Mouse (Mus musculus) stomach, embryonic 14.5 days (tissue): ENCODE results near the gene Map1lc3b. TPM values are rescaled to one million over a fixed set of nuclear protein-coding genes. Genes with fewer than 3 reads are reported as not detected.

ENCODE experiments used
- ATAC-seq: fragments of 200-750 bp; cut with Nextera tagmentation; 2 replicates; pipeline ENCODE4 v1.8.0; 2017; ENCODE audit warnings: low read depth, moderate TSS enrichment; ENCODE audit not compliant: insufficient number of reproducible peaks, insufficient read depth, low FRiP score
- H3K27ac ChIP-seq: fragments of 300-500 bp; sonication (generic); 2 replicates; pipeline ENCODE4 v1.5.1; 2014; ENCODE audit warnings: mild to moderate bottlenecking, low read length, moderate library complexity, mixed read lengths
- H3K27me3 ChIP-seq: fragments of 300-500 bp; sonication (generic); 2 replicates; pipeline ENCODE4 v1.6.1; 2014; ENCODE audit warnings: low read length, control low read depth, mixed read lengths; ENCODE audit not compliant: control insufficient read depth, insufficient read depth
- H3K36me3 ChIP-seq: fragments of 300-500 bp; sonication (generic); 2 replicates; pipeline ENCODE4 v1.6.1; 2014; ENCODE audit warnings: mild to moderate bottlenecking, control low read depth, low read length, moderate library complexity, mixed read lengths; ENCODE audit not compliant: control insufficient read depth, insufficient read depth
- H3K4me1 ChIP-seq: fragments of 300-500 bp; sonication (generic); 2 replicates; pipeline ENCODE4 v1.6.1; 2014; ENCODE audit warnings: low read length, control low read depth, mixed read lengths; ENCODE audit not compliant: control insufficient read depth, insufficient read depth
- H3K4me2 ChIP-seq: fragments of 300-500 bp; sonication (generic); replicated peaks from 2 replicates; pipeline ENCODE4 v1.6.1; 2014; ENCODE audit warnings: low read depth, low read length, control low read depth
- H3K4me3 ChIP-seq: fragments of 300-500 bp; sonication (generic); 2 replicates; pipeline ENCODE4 v1.5.1; 2014; ENCODE audit warnings: low read depth, low read length, control low read depth
- H3K9ac ChIP-seq: fragments of 300-500 bp; sonication (generic); replicated peaks from 2 replicates; pipeline ENCODE4 v1.6.1; 2014; ENCODE audit warnings: low read depth, mild to moderate bottlenecking, control low read depth, low read length, moderate library complexity, mixed read lengths
- H3K9me3 ChIP-seq: fragments of 300-500 bp; sonication (generic); 2 replicates; pipeline ENCODE4 v1.6.1; 2016; ENCODE audit warnings: low read depth, low read length, control low read depth; ENCODE audit not compliant: control insufficient read depth
- WGBS: fragments of 180-500 bp; shearing (Covaris S2); extraction: QIAGEN DNeasy Blood & Tissue Kit; methylation state at CpG from one replicate; pipeline ENCODE4 v1.1.7; 2014; 5-methylcytosine and 5-hydroxymethylcytosine counted together
- polyA plus RNA-seq: library from polyadenylated mRNA; unstranded; fragments of >200 nt; fragmentation: Nextera tagmentation; extraction: Ambion mirVana; gene quantifications from 2 replicates; pipeline ENCODE4 v1.2.1, GENCODE M21; 2014

Map1lc3b gene
- polyA plus RNA-seq, 1 experiment from 2014 or later = 249 TPM

DNA sequence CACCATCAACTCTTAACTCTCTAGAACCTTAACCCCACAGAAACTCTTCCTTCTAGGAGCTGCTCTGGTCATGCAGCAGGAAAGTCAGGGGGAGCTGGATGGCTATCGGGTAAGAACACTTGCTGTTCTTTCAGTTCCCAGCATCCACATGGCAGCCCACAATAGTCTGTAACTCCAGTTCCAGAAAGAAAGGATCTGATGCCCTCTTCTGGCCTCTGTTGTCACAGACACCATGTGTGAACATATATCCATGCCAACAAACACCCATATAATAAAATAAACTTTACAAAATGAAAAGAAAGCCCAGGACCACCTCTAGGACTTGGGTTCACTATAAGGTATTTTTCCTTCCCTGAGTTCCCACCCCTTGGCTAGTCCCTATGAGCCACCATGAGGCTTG is 31.7 kb downstream of the Map1lc3b start:
- peaks cover 30% of the 10 kb centered on the region for H3K4me1 ChIP-seq
- H3K9ac ChIP-seq = no peak overlapping the region
- H3K9me3 ChIP-seq = no peaks in the 10 kb centered on the region
- H3K27ac ChIP-seq = no peak overlapping the region
- H3K4me2 ChIP-seq = no peak overlapping the region
- no peaks in the 10 kb centered on the region for H3K27me3 ChIP-seq
- H3K36me3 ChIP-seq = peaks cover 11% of the 10 kb centered on the region; the same call in 1 of the 2 replicates
- H3K4me3 ChIP-seq = no peak overlapping the region
- 61% methylated on average over 1 of the region's 1 CpGs for WGBS
- ATAC-seq = no peak

DNA sequence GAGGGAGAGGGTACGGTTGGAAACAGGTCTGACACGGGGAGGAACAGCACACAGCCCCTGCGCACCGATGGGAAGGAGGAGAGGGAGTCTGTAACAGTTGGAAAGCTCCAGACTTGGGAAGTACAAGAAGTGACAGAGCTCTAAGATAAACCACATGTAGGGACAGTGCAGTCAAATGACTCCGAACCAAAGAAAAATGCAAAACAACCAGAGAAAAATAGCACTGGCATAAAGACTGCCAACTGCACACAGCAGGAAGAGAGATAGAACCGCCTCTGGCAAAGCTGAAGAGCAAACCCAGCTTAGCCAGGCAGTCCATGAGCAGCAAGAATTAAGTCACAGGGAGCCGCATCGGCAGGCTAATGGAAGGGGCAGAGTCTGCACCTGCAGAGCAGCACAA is 32.9 kb downstream of the Map1lc3b start:
- H3K9ac ChIP-seq = no peak overlapping the region
- no peaks in the 10 kb centered on the region for H3K27me3 ChIP-seq
- H3K36me3 ChIP-seq = peaks cover 11% of the 10 kb centered on the region; the same call in 1 of the 2 replicates
- no peak overlapping the region for H3K4me2 ChIP-seq
- no peaks in the 10 kb centered on the region for H3K9me3 ChIP-seq
- 90% methylated on average over 8 of the region's 8 CpGs for WGBS
- H3K4me1 ChIP-seq = peaks cover 30% of the 10 kb centered on the region
- no peak overlapping the region for H3K4me3 ChIP-seq
- no peak for ATAC-seq
- H3K27ac ChIP-seq = no peak overlapping the region

DNA sequence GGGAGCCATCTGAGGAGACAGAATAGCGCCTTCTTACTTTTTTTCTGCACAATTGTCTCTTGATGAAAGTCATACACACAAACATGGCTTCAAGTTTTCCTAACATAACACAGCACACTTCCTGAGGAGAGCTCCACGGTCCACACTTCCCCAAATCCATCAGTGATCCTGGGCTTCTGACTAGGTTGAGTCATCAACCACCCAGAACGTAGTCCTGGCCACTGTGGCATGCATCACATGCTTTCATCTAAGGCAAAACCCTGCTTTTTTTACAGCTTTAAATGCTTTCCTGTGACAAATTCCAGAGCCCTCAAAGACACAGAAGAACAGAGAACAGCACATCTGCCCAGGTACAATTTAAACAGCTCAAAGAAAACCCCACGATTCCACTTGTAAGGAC is 38.5 kb downstream of the Map1lc3b start:
- Histone ChIP-seq H3K9me3 (no peaks in the 10 kb centered on the region), H3K36me3 (peaks cover 14% of the 10 kb centered on the region; the same call in 1 of the 2 replicates), H3K4me2 (no peak overlapping the region), H3K4me1 (peaks cover 19% of the 10 kb centered on the region), H3K4me3 (no peak overlapping the region), H3K9ac (no peak overlapping the region), H3K27ac (no peak overlapping the region), H3K27me3 (no peaks in the 10 kb centered on the region)
- WGBS = 85% methylated on average over 4 of the region's 4 CpGs
- no peak for ATAC-seq

DNA sequence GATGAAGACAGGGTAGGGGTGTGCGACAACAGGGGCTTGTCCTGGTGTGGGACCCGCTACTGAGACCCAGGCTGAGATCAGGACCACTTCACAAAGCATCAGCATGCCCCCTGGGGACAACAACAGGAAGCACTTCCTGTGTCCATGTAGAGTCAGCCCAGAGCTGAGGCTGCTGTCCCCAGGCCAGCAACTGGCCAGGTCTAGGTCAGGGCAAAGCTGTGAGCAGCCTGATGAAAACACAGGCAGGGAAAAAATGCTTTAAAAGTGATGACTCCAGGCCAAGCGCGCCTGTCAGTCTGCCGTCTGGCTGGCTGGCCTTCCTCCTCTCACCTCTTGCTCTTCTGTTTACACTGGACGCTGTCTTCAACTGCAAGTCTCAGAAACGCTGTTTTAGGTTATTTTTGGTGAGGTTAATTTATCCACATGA is 41.5 kb downstream of the Map1lc3b start:
- no peaks in the 10 kb centered on the region for H3K27me3 ChIP-seq
- H3K4me1 ChIP-seq = peaks cover 18% of the 10 kb centered on the region
- no peaks in the 10 kb centered on the region for H3K9me3 ChIP-seq
- H3K27ac ChIP-seq = peak overlapping the region; percentile 52; the same call in 1 of the 2 replicates
- ATAC-seq = no peak
- H3K36me3 ChIP-seq = peaks cover 14% of the 10 kb centered on the region; the same call in 1 of the 2 replicates
- 41% methylated on average over 7 of the region's 7 CpGs for WGBS
- H3K9ac ChIP-seq = no peak overlapping the region
- H3K4me3 ChIP-seq = no peak overlapping the region
- H3K4me2 ChIP-seq = no peak overlapping the region

DNA sequence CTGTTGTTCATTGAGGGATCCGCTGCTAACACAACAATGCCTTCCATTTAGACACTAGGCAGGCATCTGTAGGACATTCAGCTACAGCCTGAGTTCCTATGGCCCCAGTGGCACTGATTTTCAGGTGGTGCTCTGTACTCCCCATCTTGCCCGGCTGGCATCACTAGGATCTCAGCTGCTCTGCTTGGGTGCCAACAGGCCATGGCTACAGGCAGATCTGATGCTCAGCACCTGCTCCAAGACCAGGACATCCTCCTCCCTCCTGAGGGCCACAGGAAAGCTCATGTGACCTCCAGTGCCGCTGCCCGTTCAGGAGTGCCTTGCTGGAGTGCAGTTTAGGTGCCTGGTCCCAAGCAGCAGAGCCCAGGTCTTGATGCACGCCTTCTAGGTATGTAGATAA is 42.2 kb downstream of the Map1lc3b start:
- Histone ChIP-seq H3K9ac (no peak overlapping the region), H3K27me3 (no peaks in the 10 kb centered on the region), H3K36me3 (peaks cover 12% of the 10 kb centered on the region; the same call in 1 of the 2 replicates), H3K4me3 (no peak overlapping the region), H3K9me3 (no peaks in the 10 kb centered on the region), H3K27ac (peak overlapping the region; percentile 52; the same call in 1 of the 2 replicates), H3K4me2 (no peak overlapping the region), H3K4me1 (peaks cover 18% of the 10 kb centered on the region)
- no peak for ATAC-seq
- WGBS = 79% methylated on average over 5 of the region's 5 CpGs

DNA sequence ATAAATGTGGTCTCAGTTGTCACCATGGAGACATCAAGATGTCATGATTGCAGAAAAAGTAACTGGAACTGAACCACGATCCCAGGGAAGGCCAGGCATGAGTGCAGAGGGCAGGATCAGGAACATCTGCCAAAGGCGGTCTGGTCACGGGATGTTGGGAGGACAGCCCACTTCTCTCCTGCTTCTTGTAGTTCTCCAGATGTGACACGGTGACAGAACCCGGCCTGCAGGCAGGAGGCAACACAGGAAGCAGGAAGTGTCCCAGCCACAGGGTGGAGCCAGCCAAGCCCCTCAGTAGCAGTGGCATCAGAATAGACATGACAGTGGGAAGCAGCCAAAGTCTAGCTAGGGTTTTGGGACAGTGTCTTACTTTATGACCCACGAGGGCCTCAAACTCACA is 45.4 kb downstream of the Map1lc3b start:
- no peak overlapping the region for H3K27ac ChIP-seq
- peaks cover 18% of the 10 kb centered on the region for H3K4me1 ChIP-seq
- no peak overlapping the region for H3K4me3 ChIP-seq
- H3K27me3 ChIP-seq = no peaks in the 10 kb centered on the region
- no peak overlapping the region for H3K4me2 ChIP-seq
- no peak overlapping the region for H3K9ac ChIP-seq
- H3K9me3 ChIP-seq = no peaks in the 10 kb centered on the region
- H3K36me3 ChIP-seq = no peaks in the 10 kb centered on the region
- WGBS = 52% methylated on average over 6 of the region's 6 CpGs
- no peak for ATAC-seq

DNA sequence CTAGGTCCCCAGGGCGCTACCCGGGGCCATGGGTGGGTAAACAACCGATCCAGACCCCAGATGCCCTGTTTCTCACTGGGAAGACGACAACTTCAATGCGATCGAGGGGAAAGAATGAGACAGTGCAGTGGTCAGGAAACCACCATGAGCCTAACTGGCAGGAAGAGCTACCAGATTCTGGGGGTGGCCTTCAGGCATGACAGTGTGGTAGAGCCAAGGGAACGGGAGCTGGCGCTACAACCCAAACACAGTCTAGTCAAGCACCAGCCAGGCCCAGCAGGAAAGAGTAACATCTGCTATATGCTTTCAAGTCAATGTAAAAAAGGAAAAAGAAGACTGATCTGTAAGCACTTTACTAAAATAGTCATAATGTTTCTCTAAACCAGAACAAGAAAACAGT is 46.0 kb downstream of the Map1lc3b start:
- Histone ChIP-seq H3K27me3 (no peaks in the 10 kb centered on the region), H3K36me3 (no peaks in the 10 kb centered on the region), H3K4me3 (no peak overlapping the region), H3K9me3 (no peaks in the 10 kb centered on the region), H3K4me2 (no peak overlapping the region), H3K4me1 (peaks cover 17% of the 10 kb centered on the region), H3K27ac (no peak overlapping the region), H3K9ac (no peak overlapping the region)
- 82% methylated on average over 8 of the region's 8 CpGs for WGBS
- no peak for ATAC-seq

DNA sequence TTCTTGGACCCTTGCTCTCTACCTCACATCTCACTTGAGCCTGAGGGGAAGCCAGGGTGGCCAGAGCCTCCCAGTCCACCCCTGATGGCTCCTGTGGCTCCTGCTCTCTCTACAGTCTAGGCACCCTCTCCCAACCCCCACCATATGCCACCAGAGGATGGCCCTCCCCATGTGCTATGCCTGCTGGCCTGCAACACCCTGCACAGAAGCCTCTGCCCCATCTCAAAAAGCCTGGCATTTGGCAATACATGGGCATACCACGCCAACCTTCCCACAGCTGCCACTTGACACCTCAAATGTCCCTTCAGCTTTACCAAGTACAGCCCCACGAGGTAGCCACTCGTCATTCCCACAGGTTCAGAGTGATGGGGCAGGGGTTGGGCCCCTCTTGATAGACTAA is 52.6 kb downstream of the Map1lc3b start:
- no peak for ATAC-seq
- H3K4me3 ChIP-seq = no peak overlapping the region
- no peaks in the 10 kb centered on the region for H3K27me3 ChIP-seq
- H3K9me3 ChIP-seq = no peaks in the 10 kb centered on the region
- no peak overlapping the region for H3K27ac ChIP-seq
- H3K4me2 ChIP-seq = no peak overlapping the region
- peaks cover 10% of the 10 kb centered on the region for H3K4me1 ChIP-seq
- H3K36me3 ChIP-seq = no peaks in the 10 kb centered on the region
- H3K9ac ChIP-seq = no peak overlapping the region
- WGBS = 76% methylated on average over 3 of the region's 3 CpGs

DNA sequence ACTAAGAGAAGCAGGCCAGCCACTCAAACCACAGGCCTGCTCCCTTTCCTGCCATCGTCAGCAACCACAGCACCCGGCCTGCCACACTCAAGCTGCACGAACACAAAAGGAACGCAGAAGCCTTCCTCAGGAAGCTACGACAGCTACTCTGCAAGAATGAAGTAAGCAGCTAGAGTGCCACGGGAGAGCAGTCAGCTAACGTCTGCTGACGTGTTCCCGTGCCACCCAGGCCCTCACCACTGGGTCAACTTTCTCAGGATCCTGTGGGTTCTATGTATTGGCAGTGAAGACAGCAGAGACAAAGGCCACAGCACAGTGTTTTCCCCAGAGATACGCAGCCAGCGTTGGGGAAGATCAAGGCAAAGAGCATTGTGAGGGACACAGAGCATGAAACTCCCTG is 53.2 kb downstream of the Map1lc3b start:
- 78% methylated on average over 11 of the region's 11 CpGs for WGBS

More for the DNA sequence above, 53.2 kb downstream of the Map1lc3b start:
- Histone ChIP-seq H3K36me3 (no peaks in the 10 kb centered on the region), H3K27ac (no peak overlapping the region), H3K9ac (no peak overlapping the region), H3K4me1 (peaks cover 16% of the 10 kb centered on the region), H3K4me3 (no peak overlapping the region), H3K4me2 (no peak overlapping the region), H3K9me3 (no peaks in the 10 kb centered on the region), H3K27me3 (no peaks in the 10 kb centered on the region)
- no peak for ATAC-seq
